Mouse (Mus musculus): ENCODE results near the gene Ubtd1.

GRCm38 (mm10) chr19:41934124-41934523, 47.4 kb upstream of the Ubtd1 start:
- TF ChIP-seq POLR2A (IDR thresholded peaks at IDR 0.05; ENCODE audit: extremely low read depth, insufficient read depth, low read length) (no peak), CTCF (IDR thresholded peaks at IDR 0.05; ENCODE audit: extremely low read depth, insufficient read depth, low read length) (no peak)

All from cortical plate, adult 2 months (tissue).